Mouse (Mus musculus) embryonic facial prominence, embryonic 14.5 days (tissue): Measurements from ENCODE around the gene Clptm1. TPM values are rescaled to one million over a fixed set of nuclear protein-coding genes. Genes with fewer than 3 reads are reported as not detected.

Experiments
- ATAC-seq: fragments of 200-750 bp; cut with Nextera tagmentation; 2 replicates; pipeline ENCODE4 v1.8.0; 2017; ENCODE audit warnings: low read depth, moderate number of reproducible peaks, moderate TSS enrichment
- DNase-seq: peaks from one replicate; pipeline ENCODE4 v3.0.0-alpha.2; 2015; ENCODE audit warnings: low spot score
- H3K27ac ChIP-seq: fragments of 300-500 bp; sonication (generic); replicated peaks from 2 replicates; pipeline ENCODE4 v1.5.1; 2014; ENCODE audit warnings: low read depth, mild to moderate bottlenecking, low read length, moderate library complexity
- H3K27me3 ChIP-seq: fragments of 300-500 bp; sonication (generic); replicated peaks from 2 replicates; pipeline ENCODE4 v1.6.1; 2014; ENCODE audit warnings: low read length; ENCODE audit not compliant: control insufficient read depth, insufficient read depth
- H3K36me3 ChIP-seq: fragments of 300-500 bp; sonication (generic); 2 replicates; pipeline ENCODE4 v1.6.1; 2014; ENCODE audit warnings: low read length, mixed read lengths; ENCODE audit not compliant: control insufficient read depth, insufficient read depth
- H3K4me1 ChIP-seq: fragments of 300-500 bp; sonication (generic); 2 replicates; pipeline ENCODE4 v1.6.1; 2014; ENCODE audit warnings: antibody characterized with exemption, low read length; ENCODE audit not compliant: control insufficient read depth, insufficient read depth
- H3K4me2 ChIP-seq: fragments of 300-500 bp; sonication (generic); 2 replicates; pipeline ENCODE4 v1.6.1; 2014; ENCODE audit warnings: low read depth, mild to moderate bottlenecking, low read length, moderate library complexity, mixed read lengths
- H3K4me3 ChIP-seq: fragments of 300-500 bp; sonication (generic); 2 replicates; pipeline ENCODE4 v1.5.1; 2014; ENCODE audit warnings: low read depth, mild to moderate bottlenecking, low read length
- H3K9ac ChIP-seq: fragments of 300-500 bp; sonication (generic); 2 replicates; pipeline ENCODE4 v1.6.1; 2014; ENCODE audit warnings: low read depth, mild to moderate bottlenecking, low read length, moderate library complexity, mixed read lengths
- H3K9me3 ChIP-seq: fragments of 300-500 bp; sonication (generic); 2 replicates; pipeline ENCODE4 v1.6.1; 2016; ENCODE audit warnings: low read length; ENCODE audit not compliant: control insufficient read depth
- WGBS: fragments of 180-500 bp; shearing (Covaris S2); extraction: QIAGEN DNeasy Blood & Tissue Kit; methylation state at CpG from one replicate; pipeline ENCODE4 v1.1.7; 2014; 5-methylcytosine and 5-hydroxymethylcytosine counted together
- polyA plus RNA-seq: library from polyadenylated mRNA; unstranded; fragments of >200 nt; fragmentation: Nextera tagmentation; extraction: Ambion mirVana; gene quantifications from 2 replicates; pipeline ENCODE4 v1.2.1, GENCODE M21; 2014

The Clptm1 gene
- polyA plus RNA-seq, result 77.9 and 87.9 TPM in 2 replicates

DNA sequence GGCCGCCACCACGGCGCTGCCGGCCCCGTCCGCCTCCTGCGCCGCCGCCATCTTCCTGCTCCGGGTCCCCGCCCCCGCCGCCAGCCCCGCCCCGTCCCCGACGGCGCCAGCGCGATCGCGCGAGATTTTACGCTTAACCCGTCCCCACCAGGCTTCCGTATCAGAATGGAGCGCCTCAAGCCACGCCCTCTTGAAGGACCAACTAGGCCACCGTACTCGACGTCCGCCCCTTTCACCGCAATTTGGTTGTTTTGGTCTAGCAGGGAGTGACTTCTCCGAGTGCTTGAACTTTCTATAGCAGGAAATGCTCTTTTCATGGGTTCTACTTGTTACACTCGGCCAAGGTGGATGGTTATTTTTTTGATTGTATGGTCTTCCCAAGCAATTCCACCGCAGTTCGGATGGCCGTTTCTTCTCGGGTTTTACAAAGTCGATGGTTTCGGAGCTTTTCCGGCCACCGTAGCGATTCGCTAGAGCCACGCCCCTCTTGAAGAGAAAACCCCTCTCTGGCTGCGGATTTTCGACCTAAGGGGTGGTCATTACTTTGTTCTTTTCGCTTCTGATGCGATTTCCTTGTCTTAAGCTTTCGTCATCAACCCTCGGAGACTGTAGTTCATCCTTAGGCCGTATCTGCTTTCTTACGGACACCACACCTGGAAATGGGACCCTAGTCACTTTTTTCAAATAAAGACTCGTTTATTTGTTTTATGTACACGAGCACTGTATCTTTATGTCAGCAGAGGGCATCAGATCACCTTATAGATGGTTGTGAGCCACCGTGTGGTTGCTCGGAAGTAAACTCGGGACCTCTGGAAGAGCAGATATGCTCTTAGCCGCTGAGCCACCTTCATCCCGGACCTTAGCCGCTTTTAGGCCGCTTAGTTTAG, at the start of gene Clptm1:
Gene Clptm1, minus strand, starts transcription at position 79 of the 887 bp plus-strand sequence.
- Histone ChIP-seq H3K36me3 (peaks cover 16% of the 10 kb centered on the region; the same call in 1 of the 2 replicates), H3K4me2 (peak within 1 kb of the TSS; percentile 86), H3K4me3 (peak within 1 kb of the TSS; percentile 100), H3K9ac (peak within 1 kb of the TSS; percentile 98), H3K9me3 (no peaks in the 10 kb centered on the region), H3K27ac (peak within 1 kb of the TSS; percentile 95), H3K27me3 (no peaks in the 10 kb centered on the region), H3K4me1 (peaks cover 13% of the 10 kb centered on the region)
- peak; percentile 98 for DNase-seq
- ATAC-seq, result peak; percentile 93
- WGBS, result under 1% methylated on average over 46 of the region's 63 CpGs

DNA sequence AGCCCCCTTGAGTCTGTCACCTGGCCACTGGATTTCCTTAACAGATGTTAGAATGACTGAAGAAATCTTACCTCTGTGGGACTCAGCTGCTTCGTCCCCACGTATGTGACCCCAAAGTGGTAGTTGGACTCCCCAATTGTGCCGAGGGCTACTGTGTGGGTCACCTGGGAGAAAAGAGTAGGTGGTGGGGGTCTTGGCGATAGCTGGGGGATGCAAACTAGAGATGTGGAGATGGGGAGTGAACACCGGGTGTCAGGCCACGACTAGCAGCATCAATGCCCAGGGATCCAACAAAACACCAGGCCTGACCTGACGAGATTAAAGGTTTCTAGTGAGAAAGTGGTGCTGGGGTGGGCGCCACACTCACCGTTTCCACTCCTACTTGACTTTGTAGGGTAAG, 48.8 kb upstream of the Clptm1 start:
- H3K4me2 ChIP-seq, result no peak overlapping the region

DNA sequence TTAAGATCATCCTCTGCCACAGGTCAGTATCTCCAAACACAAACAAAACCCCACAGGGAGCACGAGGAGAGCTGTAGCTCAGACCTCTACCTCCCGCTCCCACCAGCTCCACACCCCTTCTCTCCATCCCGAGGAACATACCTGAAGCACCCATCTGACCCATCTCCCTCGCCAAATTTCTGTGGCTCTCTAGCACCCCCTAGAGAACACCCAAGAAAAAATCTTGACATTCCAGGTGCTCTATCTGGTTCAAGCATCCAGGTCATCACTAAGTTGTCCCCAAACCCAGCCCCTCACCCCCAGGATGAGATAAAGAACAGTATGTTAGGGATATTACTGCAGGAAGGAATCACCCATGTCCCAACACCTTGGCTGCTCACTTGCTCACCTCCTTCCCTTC, 48.4 kb upstream of the Clptm1 start:
- no peak for DNase-seq
- Histone ChIP-seq H3K27me3 (no peaks in the 10 kb centered on the region), H3K27ac (no peak overlapping the region), H3K9me3 (no peaks in the 10 kb centered on the region), H3K4me1 (0 out of 2 replicates have a peak, but pooled peaks cover 4% of the 10 kb centered on the region), H3K4me2 (no peak overlapping the region), H3K9ac (no peak overlapping the region), H3K4me3 (no peak overlapping the region), H3K36me3 (peaks cover 53% of the 10 kb centered on the region)
- WGBS, result 45% methylated on average over 4 of the region's 4 CpGs
- ATAC-seq, result no peak

More for the DNA sequence above, 48.8 kb upstream of the Clptm1 start:
- Histone ChIP-seq H3K36me3 (peaks cover 52% of the 10 kb centered on the region), H3K9me3 (no peaks in the 10 kb centered on the region), H3K4me1 (0 out of 2 replicates have a peak, but pooled peaks cover 4% of the 10 kb centered on the region), H3K4me3 (no peak overlapping the region), H3K27ac (no peak overlapping the region), H3K27me3 (no peaks in the 10 kb centered on the region), H3K9ac (no peak overlapping the region)
- ATAC-seq (no peak), DNase-seq (no peak)
- WGBS, result 86% methylated on average over 9 of the region's 9 CpGs

DNA sequence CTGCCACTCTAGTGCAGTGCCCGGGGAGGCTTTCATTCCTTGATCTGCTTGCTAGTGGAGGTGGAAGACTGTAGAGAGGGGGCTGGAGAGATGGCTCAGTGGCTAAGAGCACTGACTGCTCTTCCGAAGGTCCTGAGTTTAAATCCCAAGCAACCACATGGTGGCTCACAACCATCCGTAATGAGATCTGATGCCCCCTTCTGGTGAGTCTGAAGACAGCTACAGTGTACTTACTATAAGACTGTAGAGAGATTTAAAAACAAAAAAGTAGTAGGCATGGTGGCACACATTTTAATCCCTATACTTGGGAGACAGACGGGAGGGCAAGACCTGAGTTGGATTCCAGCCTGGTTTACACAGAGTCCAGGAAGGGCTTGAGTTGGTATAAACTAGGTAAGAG, 47.6 kb upstream of the Clptm1 start:
- Histone ChIP-seq H3K4me2 (no peak overlapping the region), H3K4me3 (no peak overlapping the region), H3K27me3 (no peaks in the 10 kb centered on the region), H3K27ac (no peak overlapping the region), H3K4me1 (0 out of 2 replicates have a peak, but pooled peaks cover 4% of the 10 kb centered on the region), H3K9ac (no peak overlapping the region), H3K36me3 (peaks cover 60% of the 10 kb centered on the region), H3K9me3 (no peaks in the 10 kb centered on the region)
- ATAC-seq, result no peak
- WGBS, result 74% methylated on average over 4 of the region's 4 CpGs
- no peak for DNase-seq

DNA sequence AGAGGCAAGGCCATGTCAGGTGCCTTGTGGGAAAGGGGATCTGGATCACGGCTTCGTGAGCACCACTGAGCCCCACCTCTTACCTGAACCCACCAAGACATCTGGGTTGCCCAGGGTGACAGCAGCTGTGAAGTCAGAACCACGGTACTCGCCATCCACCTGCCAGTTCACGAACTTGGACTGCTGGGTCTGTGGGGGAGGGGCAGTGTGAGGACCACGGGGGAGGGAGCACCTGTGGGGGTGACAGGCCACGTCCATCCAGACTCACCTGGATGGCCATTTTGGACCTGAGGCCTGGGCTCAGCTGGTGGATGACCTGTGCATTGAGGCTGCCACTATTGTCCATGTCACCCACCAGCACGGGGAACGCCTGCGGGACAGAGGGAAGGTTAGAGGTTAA, 45.8 kb upstream of the Clptm1 start:
- no peaks in the 10 kb centered on the region for H3K9me3 ChIP-seq
- H3K4me3 ChIP-seq, result no peak overlapping the region
- H3K36me3 ChIP-seq, result peaks cover 67% of the 10 kb centered on the region
- H3K27ac ChIP-seq, result no peak overlapping the region
- H3K27me3 ChIP-seq, result no peaks in the 10 kb centered on the region
- DNase-seq (no peak), ATAC-seq (no peak)
- H3K4me2 ChIP-seq, result no peak overlapping the region
- no peaks in the 10 kb centered on the region for H3K4me1 ChIP-seq
- H3K9ac ChIP-seq, result no peak overlapping the region
- 93% methylated on average over 9 of the region's 10 CpGs for WGBS

DNA sequence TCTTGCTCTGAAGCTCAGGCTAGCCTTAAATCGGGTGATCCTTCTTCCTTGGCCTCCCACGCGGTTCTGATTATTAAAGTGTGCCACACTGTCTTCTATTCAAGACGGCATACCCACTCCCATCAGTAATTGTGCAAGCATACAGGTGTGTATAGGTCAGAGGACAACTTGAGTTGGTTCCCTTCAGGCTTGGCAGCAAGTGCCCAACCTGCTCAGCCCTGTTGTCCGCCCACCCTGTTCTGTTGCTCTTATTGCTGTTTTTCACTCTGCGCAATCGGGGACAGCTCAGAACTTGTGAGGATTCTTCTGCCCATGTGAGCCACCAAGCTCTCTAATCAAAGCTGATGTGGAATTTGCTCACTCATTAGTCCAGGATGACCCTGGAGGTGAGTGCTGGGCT, 40.4 kb upstream of the Clptm1 start:
- Histone ChIP-seq H3K27me3 (no peaks in the 10 kb centered on the region), H3K9ac (no peak overlapping the region), H3K4me1 (no peaks in the 10 kb centered on the region), H3K4me3 (no peak overlapping the region), H3K9me3 (no peaks in the 10 kb centered on the region), H3K36me3 (peaks cover 63% of the 10 kb centered on the region), H3K27ac (no peak overlapping the region), H3K4me2 (no peak overlapping the region)
- ATAC-seq (no peak), DNase-seq (no peak)
- WGBS, result 93% methylated on average over 7 of the region's 7 CpGs

DNA sequence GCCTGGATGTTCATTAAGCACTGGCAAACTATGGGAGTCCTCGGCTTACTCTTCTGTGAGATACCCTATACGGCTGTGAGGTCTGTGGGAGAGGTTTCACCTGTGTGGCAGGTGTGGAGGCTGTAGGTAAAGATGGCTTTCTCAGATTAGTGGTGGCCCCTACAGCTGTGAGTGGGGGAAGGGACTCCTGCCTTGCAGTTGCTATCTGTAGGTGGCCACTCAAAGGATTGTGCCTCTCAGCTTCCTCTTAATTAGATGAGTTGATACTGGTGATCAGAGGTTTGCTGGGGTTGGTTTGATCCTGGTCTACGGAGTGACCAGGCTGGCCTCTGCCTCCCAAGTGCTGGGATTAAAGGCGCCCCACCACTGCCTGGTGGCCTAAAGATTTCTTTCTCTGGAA, 39.6 kb upstream of the Clptm1 start:
- no peak overlapping the region for H3K4me2 ChIP-seq
- no peak overlapping the region for H3K4me3 ChIP-seq
- no peak for DNase-seq
- H3K4me1 ChIP-seq, result no peaks in the 10 kb centered on the region
- peaks cover 56% of the 10 kb centered on the region for H3K36me3 ChIP-seq
- H3K9me3 ChIP-seq, result no peaks in the 10 kb centered on the region
- no peak for ATAC-seq
- whole genome bisulfite sequencing, result 90% methylated on average over 4 of the region's 4 CpGs
- no peak overlapping the region for H3K27ac ChIP-seq
- no peaks in the 10 kb centered on the region for H3K27me3 ChIP-seq
- H3K9ac ChIP-seq, result no peak overlapping the region

DNA sequence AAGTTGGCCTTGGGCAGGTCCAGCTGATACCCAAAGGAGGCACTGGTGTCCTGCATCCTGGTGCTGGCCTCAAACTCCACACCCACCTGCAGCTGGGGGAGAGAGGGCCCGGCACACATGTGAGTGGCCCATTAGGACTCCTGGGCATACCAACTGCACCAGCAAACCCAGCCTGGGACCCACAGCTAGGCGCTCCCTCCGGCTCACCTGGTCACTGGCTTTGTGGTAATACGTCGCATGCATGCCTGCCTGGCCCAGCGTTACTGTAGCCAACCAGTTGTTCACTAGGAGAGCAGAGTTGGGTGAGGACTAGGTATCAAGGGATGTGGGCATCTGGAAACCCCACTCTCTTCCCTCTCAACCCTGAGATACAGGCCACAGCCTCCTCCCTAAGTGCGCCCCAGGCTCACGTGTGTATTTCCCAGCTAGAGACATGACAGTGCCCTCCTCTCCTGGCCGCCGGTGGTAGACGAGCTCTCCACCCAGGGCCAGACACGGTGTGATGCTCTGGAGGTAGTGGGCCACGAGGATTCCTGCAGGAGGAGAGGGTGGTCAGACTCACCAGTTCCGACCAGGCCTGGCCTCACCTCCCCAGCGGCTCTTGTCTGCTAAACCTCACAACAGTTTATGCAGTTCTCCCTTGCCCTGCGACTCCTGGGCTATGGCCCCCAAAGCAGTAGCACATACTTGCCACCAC, 38.2 kb upstream of the Clptm1 start:
- Histone ChIP-seq H3K9me3 (no peaks in the 10 kb centered on the region), H3K4me1 (0 out of 2 replicates have a peak, but pooled peaks cover 9% of the 10 kb centered on the region), H3K27ac (no peak overlapping the region), H3K36me3 (peaks cover 44% of the 10 kb centered on the region), H3K4me2 (no peak overlapping the region), H3K9ac (no peak overlapping the region), H3K4me3 (no peak overlapping the region), H3K27me3 (no peaks in the 10 kb centered on the region)
- WGBS, result 95% methylated on average over 13 of the region's 16 CpGs
- no peak for ATAC-seq
- no peak for DNase-seq
